Mouse (Mus musculus) liver, embryonic 18 days (tissue): ENCODE data around the gene Prkaa2. TPM values are rescaled to one million over a fixed set of nuclear protein-coding genes. Genes with fewer than 3 reads are reported as not detected.

Source experiments
- polyA plus RNA-seq: library from polyadenylated mRNA; depleted of rRNA; stranded (reverse); fragments of >200 nt; gene quantifications from 2 replicates; pipeline ENCODE4 v1.2.3, GENCODE M21; 2012; rRNA removed

Gene Prkaa2
- 0.60 and 0.64 TPM in 2 replicates for polyA plus RNA-seq

GRCm38 (mm10) chr4:105109199-105109989 is at the start of gene Prkaa2:
Gene Prkaa2 (minus strand): TSS chr4:105109890.

GRCm38 (mm10) chr4:105157276-105158168 is 47.8 kb upstream of the Prkaa2 start, which contains the start of gene Plpp3:
Gene Plpp3 (plus strand): TSS chr4:105157347.

Other genes starting within 250 kb of the Prkaa2 start
- gene C8a, start 233.5 kb downstream of the Prkaa2 start, polyA plus RNA-seq = 43.3 and 47.1 TPM in 2 replicates
- 1.0 and 1.6 TPM in 2 replicates for gene Fyb2, start 196.4 kb downstream of the Prkaa2 start, polyA plus RNA-seq
- gene Plpp3, start 47.5 kb upstream of the Prkaa2 start, polyA plus RNA-seq = 21.6 and 26.4 TPM in 2 replicates